Mouse (Mus musculus) brain, embryonic 14.5 days (tissue): Measurements from ENCODE around the gene Sos2. TPM values are rescaled to one million over a fixed set of nuclear protein-coding genes. Genes with fewer than 3 reads are reported as not detected.

Experiments
- DNase-seq: peaks from one replicate; pipeline ENCODE4 v3.0.0-alpha.2; 2011; ENCODE audit warnings: low read depth
- CTCF ChIP-seq: fragments of 200-500 bp; IDR thresholded peaks from 2 replicates; pipeline ENCODE4 v1.5.1; 2012; ENCODE audit warnings: inconsistent platforms, mild to moderate bottlenecking, moderate library complexity, borderline replicate concordance; ENCODE audit not compliant: insufficient read depth, insufficient read length; ENCODE audit errors: extremely low read depth
- POLR2A ChIP-seq: fragments of 200-500 bp; IDR thresholded peaks from 2 replicates; pipeline ENCODE4 v1.6.1; 2012; ENCODE audit warnings: mild to moderate bottlenecking, inconsistent platforms, borderline replicate concordance; ENCODE audit not compliant: poor library complexity, insufficient read depth, insufficient read length, severe bottlenecking; ENCODE audit errors: extremely low read depth
- polyA plus RNA-seq: library from polyadenylated mRNA; depleted of rRNA; stranded (reverse); fragments of >200 nt; gene quantifications from 2 replicates; pipeline ENCODE4 v1.2.3, GENCODE M21; 2012

The Sos2 gene
- polyA plus RNA-seq, 1 experiment, result 41.8 TPM

DNA sequence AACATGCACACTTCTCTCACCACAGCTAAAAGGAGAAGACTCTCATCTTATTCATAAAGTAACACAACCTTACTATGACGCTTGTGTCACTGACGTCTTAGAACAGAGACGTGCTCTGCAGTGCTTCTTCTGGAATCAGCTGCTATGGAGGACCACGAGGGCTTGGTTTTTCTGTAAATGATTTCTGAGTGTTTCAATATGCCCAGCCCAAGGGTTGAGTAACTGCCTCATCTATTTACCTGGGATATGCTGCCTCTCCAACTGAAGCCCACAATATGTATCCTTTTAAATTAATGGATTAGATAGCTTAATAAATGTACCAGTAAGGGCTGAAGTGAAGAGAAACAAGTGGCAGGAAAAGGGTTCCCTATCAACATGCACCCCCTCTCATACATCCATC, 9.1 kb upstream of the Sos2 start:
- TF ChIP-seq POLR2A (no peak), CTCF (no peak)
- no peak for DNase-seq

DNA sequence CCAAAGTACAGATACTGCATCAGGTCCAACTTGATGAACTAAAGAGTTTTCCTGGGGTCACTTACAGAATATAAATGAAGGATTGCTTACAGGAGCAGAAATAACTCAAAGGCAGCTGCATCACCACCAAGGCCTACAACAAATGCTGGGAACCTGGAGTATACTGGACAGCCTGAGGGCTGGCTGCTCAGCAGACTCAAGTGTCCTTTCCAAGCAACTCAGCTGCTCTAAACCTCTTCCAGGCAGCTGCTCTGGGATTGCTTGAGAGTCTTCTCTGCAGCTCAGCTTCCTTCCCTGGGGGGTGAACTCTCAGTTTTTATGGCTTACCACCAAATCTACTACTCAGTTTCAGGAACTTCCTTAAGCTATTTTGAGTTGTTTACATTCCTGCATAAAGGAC, 7.4 kb upstream of the Sos2 start:
- no peak for DNase-seq
- TF ChIP-seq CTCF (no peak), POLR2A (no peak)

DNA sequence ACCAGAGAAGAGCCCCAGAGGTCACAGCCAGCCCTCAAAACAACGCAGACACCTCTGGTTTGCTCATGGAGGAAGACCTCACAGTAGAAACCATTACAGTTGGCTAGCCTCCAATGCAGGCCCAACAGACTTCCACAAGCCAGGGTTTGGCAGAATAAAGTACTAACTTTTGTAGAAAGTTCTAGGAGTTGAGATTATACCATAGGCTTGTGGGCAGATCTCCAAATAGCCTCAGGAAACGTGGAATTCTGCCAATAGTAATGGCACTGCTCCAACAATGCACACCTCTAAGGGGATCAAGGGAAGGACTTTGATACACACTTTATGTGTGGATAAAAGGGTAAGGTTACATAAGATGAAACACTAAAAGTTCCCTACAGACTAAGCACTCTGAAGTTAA, 6.7 kb upstream of the Sos2 start:
- DNase-seq, result peak; percentile 66
- no peak for TF ChIP-seq POLR2A
- TF ChIP-seq CTCF, result no peak

DNA sequence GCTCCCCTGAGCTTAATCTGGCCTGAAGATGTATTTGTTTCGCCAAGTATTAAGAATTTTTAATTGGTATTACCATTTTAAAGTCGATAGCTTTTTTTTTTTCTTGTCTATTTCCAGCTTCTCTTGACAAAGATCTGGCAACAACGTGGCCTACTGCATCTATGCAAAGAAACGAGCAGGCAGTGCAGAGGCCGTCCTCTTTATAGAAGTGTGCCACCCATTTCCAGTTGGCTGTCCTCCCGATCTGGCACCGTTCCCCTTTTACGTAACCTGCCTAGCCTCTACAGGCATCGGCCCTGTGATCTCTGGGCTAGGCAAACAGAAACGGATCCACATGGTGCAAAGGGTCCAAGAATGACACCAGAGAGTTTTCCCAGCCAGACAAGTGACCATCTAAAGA, 1.9 kb upstream of the Sos2 start:
- no peak for TF ChIP-seq POLR2A
- no peak for TF ChIP-seq CTCF
- peak; percentile 88 for DNase-seq

DNA sequence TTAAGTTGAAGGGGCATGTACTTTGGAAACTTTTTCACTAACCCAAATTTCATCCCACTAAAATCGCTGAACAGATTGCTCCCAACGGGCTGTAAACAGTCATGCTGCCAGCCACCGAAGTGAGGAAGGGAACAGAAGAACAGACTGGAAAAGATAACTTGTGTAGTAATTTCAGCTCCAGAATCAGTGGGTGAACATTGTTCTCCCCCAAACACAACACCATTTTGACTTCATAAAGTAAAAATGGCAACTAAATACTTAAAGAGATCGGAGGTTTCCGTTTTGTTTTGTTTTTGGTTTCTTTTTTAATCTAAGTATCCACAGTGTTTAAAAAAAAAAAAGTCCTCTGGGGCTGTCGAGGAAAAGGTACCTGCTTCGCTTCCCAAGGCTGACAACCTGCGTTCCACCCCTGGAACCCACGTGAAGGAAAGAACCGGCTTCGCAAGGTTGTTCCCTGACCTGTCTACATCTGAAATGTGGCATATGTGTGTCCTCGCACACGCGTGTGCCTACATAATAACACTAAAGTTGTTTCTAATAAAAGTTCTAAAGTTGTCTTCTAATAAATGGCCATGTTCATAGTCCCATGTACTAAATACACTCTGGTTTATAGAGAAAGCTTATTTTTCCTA, 1.3 kb upstream of the Sos2 start:
- TF ChIP-seq POLR2A (no peak), CTCF (no peak)
- DNase-seq, result peak; percentile 40

DNA sequence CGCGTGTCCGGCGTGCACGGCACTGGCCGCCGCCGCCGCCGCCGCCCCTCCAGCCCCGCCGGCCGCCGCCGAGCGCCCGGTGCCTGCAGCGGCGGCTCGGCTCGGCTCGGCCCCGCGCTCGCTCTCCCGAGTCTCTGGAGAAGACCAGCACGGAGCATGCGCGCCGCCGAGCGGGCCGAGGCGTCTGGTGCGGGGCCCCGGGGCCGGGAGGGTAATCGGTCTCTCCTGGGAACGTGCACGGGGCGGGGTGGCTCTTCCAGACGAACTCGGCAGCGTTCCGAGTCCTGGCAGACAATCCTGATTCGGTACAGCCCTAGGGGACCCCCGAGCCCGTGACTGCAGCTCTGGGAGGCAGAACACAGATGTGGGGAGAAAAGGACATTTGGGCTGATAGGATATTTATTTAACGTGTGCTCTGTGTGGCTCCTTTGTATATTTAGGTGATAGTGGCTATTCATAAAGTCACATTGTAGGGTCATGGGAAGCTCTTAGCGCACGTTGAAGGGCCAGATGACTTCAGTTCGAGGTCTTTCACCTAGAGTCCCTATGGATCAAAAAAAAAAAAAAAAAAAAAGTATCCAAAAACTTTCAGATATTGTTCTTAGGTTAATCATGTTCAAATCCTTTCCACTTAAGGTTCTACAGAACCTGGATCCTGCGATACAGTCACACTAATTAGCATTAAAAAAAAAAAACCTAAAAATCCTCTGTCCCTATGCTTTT, 574 bp upstream of the Sos2 start:
- TF ChIP-seq CTCF, result no peak
- no peak; the same call in 1 of the 2 replicates for TF ChIP-seq POLR2A
- DNase-seq, result peak; percentile 93

DNA sequence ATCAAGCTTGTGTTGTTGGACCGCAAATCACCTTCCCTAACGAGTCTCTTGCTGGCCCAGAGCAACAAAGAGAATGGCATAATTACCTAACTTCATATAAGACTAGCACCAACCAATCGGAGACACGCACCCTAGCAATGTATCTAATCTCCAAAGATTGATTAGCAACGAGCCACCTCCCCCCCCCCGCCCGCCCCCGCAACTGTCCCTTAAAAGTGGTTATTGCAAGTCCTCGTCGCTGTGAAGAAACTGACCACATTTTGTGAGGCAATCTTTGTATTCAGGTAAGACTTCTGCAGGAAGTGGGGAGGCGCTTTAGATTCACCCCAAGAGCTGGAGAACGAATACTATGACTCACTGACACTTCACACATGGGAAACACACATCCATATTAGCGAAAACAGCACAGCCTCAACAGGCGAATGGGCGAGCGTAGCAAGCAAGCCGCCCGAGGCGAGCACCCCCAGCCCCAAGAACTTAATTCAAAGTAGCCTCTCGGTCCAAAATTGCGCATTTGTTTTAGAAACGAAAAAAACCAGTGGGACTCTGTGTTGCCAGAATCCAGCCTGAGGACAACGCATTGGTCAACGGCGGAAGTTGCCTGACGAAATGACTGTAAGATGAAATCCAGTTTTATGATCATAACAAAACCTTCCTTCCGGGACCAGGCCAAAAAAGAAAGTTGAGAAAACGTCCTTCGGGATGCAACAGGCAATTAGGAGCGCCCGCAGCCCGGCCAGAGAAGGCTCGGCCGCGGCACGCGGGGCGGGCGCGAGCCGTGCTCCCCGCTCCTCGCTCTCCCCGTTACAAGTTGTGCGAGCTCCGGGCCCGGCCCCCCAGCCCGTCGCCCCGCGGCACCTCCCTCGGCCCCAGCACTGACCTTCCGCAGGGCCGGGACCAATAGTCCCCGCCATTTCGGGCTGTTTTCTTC, 752 bp downstream of the Sos2 start:
- peak; percentile 68 for DNase-seq
- TF ChIP-seq CTCF, result no peak
- 0 out of 2 replicates have a peak, but pooled peaks have one; percentile 14 for TF ChIP-seq POLR2A

DNA sequence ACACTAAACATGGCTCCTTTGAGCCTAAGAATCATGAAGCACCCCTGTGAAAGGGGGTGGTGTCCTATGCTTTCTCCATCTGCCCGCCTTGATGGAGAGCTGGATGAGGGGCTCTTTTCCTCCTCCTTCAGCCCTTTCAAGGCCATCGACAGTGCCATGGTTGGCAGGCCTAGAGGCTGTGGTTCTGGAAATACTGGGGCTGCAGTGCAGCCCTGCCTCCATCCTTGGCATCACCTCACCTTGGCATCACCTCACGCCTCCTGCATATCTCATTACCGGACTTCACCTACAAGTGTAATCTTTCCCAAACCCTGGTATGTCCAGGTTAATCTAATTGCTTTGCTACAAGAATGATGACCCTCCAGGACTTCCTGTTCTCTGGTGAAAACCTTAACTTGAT, 5.5 kb downstream of the Sos2 start:
- TF ChIP-seq CTCF (no peak), POLR2A (no peak)
- no peak for DNase-seq

DNA sequence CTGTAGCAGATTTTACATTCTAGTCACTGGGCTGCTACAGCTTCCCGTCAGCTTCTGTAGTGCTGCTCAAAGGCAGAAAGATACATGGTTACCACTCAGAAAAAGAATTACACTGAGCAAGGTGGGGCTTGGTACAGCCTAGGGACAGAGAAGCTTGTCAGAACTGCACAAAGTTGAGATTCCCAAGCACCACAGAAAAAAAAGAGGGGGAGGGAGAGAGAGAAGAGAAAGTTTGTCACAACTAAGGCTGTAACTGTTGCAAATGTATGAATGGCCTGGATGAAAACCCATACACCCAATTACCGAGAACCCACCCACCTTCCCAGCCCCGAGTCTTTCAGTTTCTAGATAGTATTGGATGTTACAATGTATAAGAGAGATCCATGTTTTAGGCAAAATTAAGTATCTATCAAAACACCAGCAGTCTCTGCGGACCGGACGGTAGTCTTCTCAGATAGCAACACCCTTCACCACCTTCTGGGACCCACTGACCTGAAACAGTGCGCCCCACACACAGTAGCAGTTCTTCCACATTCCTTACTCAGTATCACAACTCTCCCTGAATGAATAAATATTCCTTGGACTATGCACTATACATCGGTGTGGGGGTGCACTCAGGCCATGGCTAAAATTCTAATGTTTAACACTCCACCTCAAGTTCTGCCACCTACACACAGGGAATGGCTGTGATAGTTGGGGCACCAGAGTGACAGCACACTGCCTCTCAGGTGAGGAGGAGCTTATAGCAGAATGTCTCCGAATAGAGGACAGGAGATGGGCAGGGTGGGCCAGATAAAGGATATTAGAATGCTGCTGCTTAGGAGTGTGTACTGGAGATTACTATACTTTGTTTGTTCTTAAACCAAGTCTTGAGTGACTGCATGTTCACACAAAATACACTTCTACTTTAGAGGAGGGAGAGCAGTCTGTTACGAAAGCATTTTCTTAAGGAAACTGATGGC, 6.8 kb downstream of the Sos2 start:
- no peak for DNase-seq
- TF ChIP-seq POLR2A, result no peak
- TF ChIP-seq CTCF, result no peak

DNA sequence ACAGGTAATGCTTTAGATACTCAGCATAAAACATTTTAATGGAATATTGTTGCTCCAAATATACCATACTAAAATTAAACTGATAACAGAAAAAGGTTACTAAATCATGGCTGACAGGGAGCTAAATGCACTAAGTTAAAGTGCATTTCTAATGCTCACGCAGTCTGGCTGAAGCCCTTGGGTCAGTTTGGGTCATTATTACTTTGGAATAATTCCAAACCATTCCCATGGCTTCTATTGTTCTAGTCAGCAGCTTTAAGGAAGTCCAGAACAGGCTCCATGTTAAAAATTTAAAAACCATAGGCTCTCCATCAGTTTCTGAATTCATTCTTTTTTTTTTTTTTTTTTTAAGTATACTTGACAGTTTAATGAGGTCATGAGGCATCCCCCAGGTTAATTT, 7.5 kb downstream of the Sos2 start:
- TF ChIP-seq CTCF (no peak), POLR2A (no peak)

DNA sequence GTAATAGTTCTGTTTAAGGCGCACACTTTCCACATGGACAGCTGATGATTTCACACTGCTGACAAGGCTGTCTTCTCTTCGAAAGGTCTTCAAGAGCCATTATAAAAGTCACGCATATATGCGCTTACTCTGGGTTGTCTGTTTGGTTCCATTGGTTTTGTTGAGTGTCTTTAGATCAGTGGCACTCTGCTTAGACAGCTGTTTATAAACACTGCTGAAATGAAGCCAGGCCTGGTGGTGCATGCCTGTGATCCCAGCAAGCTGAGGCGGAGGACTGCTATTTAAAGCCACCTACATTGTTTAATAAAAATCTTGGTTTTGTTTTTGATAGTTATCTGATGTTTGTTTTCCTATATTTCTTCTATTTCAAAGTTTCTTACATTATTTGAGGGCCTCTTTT, 14.9 kb downstream of the Sos2 start:
- DNase-seq, result no peak
- TF ChIP-seq POLR2A, result no peak
- no peak for TF ChIP-seq CTCF

More for the DNA sequence above, 7.5 kb downstream of the Sos2 start:
- no peak for DNase-seq

DNA sequence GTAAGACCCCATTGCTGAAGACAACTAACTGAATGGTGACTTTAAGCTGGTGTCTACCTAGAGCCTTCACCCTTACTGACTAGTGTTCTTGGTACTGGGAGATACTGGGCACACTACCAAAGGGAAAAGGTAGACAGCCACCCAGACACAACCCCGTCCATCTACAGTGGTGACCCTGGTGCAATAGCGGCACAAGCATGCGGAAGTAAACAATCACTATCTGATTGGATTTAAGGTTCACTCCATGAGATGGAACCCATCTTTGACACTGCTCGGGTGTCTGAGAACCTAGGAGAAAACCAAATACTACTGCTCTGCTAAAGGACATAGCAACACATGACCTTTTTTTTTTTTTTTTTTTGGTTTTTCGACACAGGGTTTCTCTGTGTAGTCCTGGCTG, 20.0 kb downstream of the Sos2 start:
- TF ChIP-seq POLR2A, result no peak
- TF ChIP-seq CTCF, result no peak

DNA sequence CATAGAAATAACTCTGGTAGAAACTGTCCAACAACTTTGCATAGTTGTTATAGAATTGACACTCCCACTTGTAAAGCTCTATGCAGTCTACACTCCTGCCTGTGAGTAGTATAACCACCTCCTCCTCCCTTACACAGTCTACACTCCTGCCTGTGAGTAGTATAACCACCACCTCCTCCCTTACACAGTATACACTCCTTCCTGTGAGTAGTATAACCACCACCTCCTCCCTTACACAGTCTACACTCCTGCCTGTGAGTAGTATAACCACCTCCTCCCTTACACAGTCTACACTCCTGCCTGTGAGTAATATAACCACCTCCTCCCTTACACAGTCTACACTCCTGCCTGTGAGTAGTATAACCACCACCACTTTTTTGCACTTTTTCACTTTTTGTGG, 27.7 kb downstream of the Sos2 start:
- DNase-seq, result peak; percentile 37

More for the DNA sequence above, 20.0 kb downstream of the Sos2 start:
- DNase-seq, result no peak
